Mouse (Mus musculus): ENCODE results near the gene Apobec1. TPM values are rescaled to one million over a fixed set of nuclear protein-coding genes. Genes with fewer than 3 reads are reported as not detected.
"Not testable (repeated sequence)": the region's sequence is repeated elsewhere in the genome, so short reads cannot be mapped to it uniquely, and the experiment has no call there.

Apobec1 gene
- 2.8 and 3.4 TPM in 2 replicates for polyA plus RNA-seq (2014; fragmentation: Nextera tagmentation; extraction: Ambion mirVana)

DNA sequence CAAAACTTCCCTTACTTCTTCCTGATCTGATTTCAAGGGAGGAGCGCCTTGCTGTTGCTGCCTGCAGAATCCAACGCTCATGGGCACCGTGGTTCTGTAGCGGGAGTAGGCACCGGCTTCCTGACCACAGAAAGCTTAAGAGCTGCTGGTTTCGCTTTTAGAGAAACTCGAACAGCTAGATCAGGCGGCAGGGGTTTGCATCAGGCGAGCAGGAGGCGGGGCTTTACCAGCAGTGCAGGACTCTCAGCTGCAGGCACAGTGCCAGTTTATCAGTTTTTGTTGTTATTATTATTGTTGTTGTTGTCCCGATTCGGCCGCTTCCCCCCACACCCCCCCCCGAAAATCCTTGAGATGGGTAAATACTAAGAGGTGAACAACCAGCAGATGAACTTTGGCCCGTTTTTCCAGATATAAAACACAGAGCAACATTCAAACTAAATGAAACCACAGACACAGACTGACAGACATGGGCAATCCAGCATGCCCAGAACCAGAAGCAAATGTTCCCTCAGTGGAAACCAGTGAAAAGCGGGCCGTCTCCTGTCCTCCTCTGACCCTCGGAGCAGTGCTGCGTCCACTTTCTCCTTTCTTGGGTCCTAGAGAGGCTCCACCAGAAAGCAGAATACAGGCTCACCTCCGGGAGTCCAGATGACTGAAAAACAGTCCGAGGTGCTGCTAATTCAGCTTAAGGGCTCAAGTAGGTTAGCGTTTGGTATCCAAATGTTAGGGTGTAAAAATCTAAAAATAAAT is at the start of gene Apobec1:
TSS of gene Apobec1 (minus strand) at position 203 of the 750 bp plus-strand sequence.
- Histone ChIP-seq H3K4me2 (ENCODE audit: low read length) (peak within 1 kb of the TSS; percentile 63), H3K36me3 (ENCODE audit: control insufficient read depth, insufficient read depth, low read length) (no peaks in the 10 kb centered on the region), H3K27me3 (replicated peaks; ENCODE audit: control insufficient read depth, insufficient read depth, low read length) (no peaks in the 10 kb centered on the region), H3K4me3 (ENCODE audit: low read depth, low read length) (peak within 1 kb of the TSS; percentile 40), H3K9ac (ENCODE audit: low read length) (peak within 1 kb of the TSS; percentile 45), H3K4me1 (replicated peaks; ENCODE audit: control insufficient read depth, insufficient read depth, low read length) (no peaks in the 10 kb centered on the region), H3K9me3 (ENCODE audit: control insufficient read depth, low read length) (no peaks in the 10 kb centered on the region), H3K27ac (ENCODE audit: low read depth) (peak within 1 kb of the TSS; percentile 64; the same call in 1 of the 2 replicates)
- 4% methylated on average over 22 of the region's 22 CpGs for WGBS
- DNase-seq (ENCODE audit: low spot score): peak; percentile 82
- ATAC-seq (replicated peaks; ENCODE audit: low FRiP score, low TSS enrichment, low read depth): peak; percentile 80

DNA sequence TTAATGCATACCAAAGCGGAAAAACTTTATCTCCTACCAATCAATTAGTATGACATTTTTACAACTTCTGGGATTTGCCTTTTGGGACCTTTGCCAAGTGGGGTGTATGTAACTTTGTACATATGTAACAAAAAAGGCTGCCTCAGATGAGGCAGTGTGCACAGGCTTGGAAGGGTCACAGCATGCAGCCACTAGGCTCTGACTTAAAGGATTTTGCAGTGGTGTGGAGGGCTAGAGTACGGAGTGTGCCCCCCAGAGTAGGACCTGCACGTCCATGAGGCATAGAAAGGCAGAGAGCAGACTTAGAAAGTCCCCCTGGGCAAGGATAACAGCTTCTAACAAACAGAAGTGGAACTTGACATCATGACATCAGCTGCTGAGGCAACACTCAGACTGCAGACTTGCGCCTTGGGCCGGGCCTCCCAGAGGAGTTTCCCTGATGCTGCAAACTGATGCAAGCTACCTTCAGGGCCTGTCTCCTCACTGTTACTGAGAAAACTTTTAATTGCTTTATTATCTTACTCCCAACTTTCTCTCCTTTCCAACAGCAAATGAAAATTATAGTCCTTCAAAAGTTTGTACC is 48.2 kb upstream of the Apobec1 start:
- no peaks in the 10 kb centered on the region for H3K36me3 ChIP-seq (ENCODE audit: control insufficient read depth, insufficient read depth, low read length)
- no peak overlapping the region for H3K4me2 ChIP-seq (ENCODE audit: low read length)
- H3K27ac ChIP-seq (ENCODE audit: low read depth): no peak overlapping the region
- 66% methylated on average over 5 of the region's 5 CpGs for WGBS
- H3K4me1 ChIP-seq (replicated peaks; ENCODE audit: control insufficient read depth, insufficient read depth, low read length): no peaks in the 10 kb centered on the region
- H3K4me3 ChIP-seq (ENCODE audit: low read depth, low read length): no peak overlapping the region
- H3K9ac ChIP-seq (ENCODE audit: low read length): no peak overlapping the region
- no peaks in the 10 kb centered on the region for H3K9me3 ChIP-seq (ENCODE audit: control insufficient read depth, low read length)
- ATAC-seq (replicated peaks; ENCODE audit: low FRiP score, low TSS enrichment, low read depth) (no peak), DNase-seq (ENCODE audit: low spot score) (no peak)
- no peaks in the 10 kb centered on the region for H3K27me3 ChIP-seq (replicated peaks; ENCODE audit: control insufficient read depth, insufficient read depth, low read length)

DNA sequence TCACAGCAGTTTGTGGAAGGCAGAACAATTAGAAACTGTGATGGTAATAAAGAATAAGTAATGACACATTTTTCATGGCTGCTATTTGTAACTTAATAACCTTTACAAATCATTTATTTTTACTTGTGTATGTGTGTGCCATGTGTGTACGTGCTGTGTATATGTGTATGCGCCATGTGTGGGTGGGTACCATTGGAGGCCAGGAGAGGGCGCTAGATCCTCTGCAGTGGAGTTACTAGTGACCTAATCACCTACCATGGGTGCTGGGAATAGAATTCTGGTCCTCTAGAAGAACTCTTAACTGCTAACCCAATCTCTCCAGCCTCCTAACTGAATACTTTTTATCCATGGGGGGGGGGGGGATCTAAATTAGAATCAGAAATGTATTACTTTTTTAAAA is 47.7 kb upstream of the Apobec1 start:
- Histone ChIP-seq H3K27me3 (replicated peaks; ENCODE audit: control insufficient read depth, insufficient read depth, low read length) (no peaks in the 10 kb centered on the region), H3K27ac (ENCODE audit: low read depth) (no peak overlapping the region), H3K4me3 (ENCODE audit: low read depth, low read length) (no peak overlapping the region), H3K4me2 (ENCODE audit: low read length) (no peak overlapping the region), H3K4me1 (replicated peaks; ENCODE audit: control insufficient read depth, insufficient read depth, low read length) (no peaks in the 10 kb centered on the region), H3K9me3 (ENCODE audit: control insufficient read depth, low read length) (no peaks in the 10 kb centered on the region), H3K9ac (ENCODE audit: low read length) (no peak overlapping the region), H3K36me3 (ENCODE audit: control insufficient read depth, insufficient read depth, low read length) (no peaks in the 10 kb centered on the region)
- DNase-seq (ENCODE audit: low spot score) (no peak), ATAC-seq (replicated peaks; ENCODE audit: low FRiP score, low TSS enrichment, low read depth) (no peak)
- 80% methylated on average over 3 of the region's 3 CpGs for WGBS

DNA sequence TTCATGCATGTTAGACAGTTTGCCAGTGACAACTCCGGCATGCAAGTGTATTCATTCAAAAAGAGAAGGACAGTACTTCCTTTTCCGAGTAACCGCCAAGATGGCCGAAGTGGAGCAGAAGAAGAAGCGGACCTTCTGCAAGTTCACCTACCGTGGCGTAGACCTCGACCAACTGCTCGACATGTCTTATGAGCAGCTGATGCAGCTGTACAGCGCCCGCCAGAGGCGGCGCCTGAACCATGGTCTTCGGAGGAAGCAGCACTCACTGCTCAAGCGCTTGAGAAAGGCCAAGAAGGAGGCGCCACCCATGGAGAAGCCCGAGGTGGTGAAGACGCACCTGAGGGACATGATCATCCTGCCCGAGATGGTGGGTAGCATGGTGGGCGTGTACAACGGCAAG is 42.0 kb upstream of the Apobec1 start:
- not testable (repeated sequence) for H3K36me3 ChIP-seq (ENCODE audit: control insufficient read depth, insufficient read depth, low read length); H3K4me1 ChIP-seq (replicated peaks; ENCODE audit: control insufficient read depth, insufficient read depth, low read length); H3K4me3 ChIP-seq (ENCODE audit: low read depth, low read length); H3K4me2 ChIP-seq (ENCODE audit: low read length); ATAC-seq (replicated peaks; ENCODE audit: low FRiP score, low TSS enrichment, low read depth); DNase-seq (ENCODE audit: low spot score); H3K27me3 ChIP-seq (replicated peaks; ENCODE audit: control insufficient read depth, insufficient read depth, low read length); H3K9ac ChIP-seq (ENCODE audit: low read length); H3K9me3 ChIP-seq (ENCODE audit: control insufficient read depth, low read length); H3K27ac ChIP-seq (ENCODE audit: low read depth)
- 94% methylated on average over 18 of the region's 21 CpGs for WGBS

DNA sequence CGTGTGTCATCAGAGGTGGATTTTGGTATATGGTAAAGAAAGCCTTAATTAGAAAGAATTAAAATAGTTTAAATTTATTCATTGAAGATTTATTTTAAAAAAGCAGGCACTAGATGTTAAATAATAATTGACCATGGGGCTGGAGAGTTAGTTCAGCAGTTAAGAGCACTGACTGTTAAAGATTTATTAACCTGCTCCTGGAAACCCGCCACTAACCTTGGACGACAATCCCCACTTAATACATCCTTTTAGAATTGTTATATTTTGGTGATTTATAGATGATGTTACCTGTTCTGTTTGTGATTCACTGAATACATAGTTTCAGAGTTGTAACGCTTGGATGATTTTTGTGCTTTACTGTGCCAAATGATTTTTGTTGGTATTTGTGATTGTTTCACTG is 35.3 kb upstream of the Apobec1 start:
- 77% methylated on average over 4 of the region's 4 CpGs for WGBS
- not testable (repeated sequence) for H3K27ac ChIP-seq (ENCODE audit: low read depth); DNase-seq (ENCODE audit: low spot score); H3K4me2 ChIP-seq (ENCODE audit: low read length); H3K9me3 ChIP-seq (ENCODE audit: control insufficient read depth, low read length); H3K36me3 ChIP-seq (ENCODE audit: control insufficient read depth, insufficient read depth, low read length); H3K27me3 ChIP-seq (replicated peaks; ENCODE audit: control insufficient read depth, insufficient read depth, low read length); ATAC-seq (replicated peaks; ENCODE audit: low FRiP score, low TSS enrichment, low read depth); H3K4me3 ChIP-seq (ENCODE audit: low read depth, low read length); H3K4me1 ChIP-seq (replicated peaks; ENCODE audit: control insufficient read depth, insufficient read depth, low read length); H3K9ac ChIP-seq (ENCODE audit: low read length)

DNA sequence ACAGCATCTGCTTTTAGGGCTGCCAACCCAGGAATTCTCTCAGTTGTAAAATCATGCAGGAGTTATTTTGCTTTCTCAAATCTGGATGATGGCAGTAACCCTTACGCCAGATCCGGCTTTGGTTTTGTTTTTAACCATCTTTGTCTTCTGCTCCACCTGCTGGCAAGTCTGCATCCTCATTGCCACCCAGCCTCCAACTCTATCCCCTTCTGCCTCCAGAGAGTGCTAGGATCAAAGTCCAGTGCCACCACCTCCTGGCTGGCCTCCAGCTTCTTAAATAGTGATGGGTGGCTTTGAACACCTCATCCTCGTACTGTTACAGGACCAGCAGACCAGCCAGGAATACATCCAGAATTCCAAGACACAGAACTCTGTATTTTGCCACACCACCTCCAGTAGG is 34.4 kb upstream of the Apobec1 start:
- no peaks in the 10 kb centered on the region for H3K36me3 ChIP-seq (ENCODE audit: control insufficient read depth, insufficient read depth, low read length)
- no peaks in the 10 kb centered on the region for H3K9me3 ChIP-seq (ENCODE audit: control insufficient read depth, low read length)
- no peak overlapping the region for H3K4me3 ChIP-seq (ENCODE audit: low read depth, low read length)
- DNase-seq (ENCODE audit: low spot score) (no peak), ATAC-seq (replicated peaks; ENCODE audit: low FRiP score, low TSS enrichment, low read depth) (no peak)
- H3K27me3 ChIP-seq (replicated peaks; ENCODE audit: control insufficient read depth, insufficient read depth, low read length): no peaks in the 10 kb centered on the region
- H3K4me1 ChIP-seq (replicated peaks; ENCODE audit: control insufficient read depth, insufficient read depth, low read length): no peaks in the 10 kb centered on the region
- H3K27ac ChIP-seq (ENCODE audit: low read depth): no peak overlapping the region
- no peak overlapping the region for H3K4me2 ChIP-seq (ENCODE audit: low read length)
- H3K9ac ChIP-seq (ENCODE audit: low read length): no peak overlapping the region
- 74% methylated on average over 3 of the region's 3 CpGs for WGBS

DNA sequence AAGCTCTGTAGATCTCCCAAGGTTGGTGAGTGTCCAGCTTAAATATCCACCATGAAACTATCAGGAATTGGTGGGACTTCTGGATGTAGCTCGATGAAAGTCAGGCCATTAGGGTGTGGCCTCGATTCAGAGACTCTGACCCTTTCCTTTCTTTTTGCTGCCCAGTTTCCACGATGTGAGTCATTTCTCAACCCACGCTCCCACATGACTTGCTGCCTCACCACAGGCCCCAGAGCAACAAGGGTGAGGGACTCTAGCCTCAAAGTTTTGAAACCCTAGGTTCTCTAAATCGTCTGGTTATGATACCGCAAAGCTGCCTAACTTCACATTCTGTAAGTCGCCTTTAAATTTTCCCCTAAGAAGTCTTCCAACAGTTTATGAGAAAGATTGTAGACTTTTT is 33.1 kb upstream of the Apobec1 start:
- Histone ChIP-seq H3K27ac (ENCODE audit: low read depth) (no peak overlapping the region), H3K9me3 (ENCODE audit: control insufficient read depth, low read length) (no peaks in the 10 kb centered on the region), H3K4me3 (ENCODE audit: low read depth, low read length) (no peak overlapping the region), H3K4me2 (ENCODE audit: low read length) (no peak overlapping the region), H3K9ac (ENCODE audit: low read length) (no peak overlapping the region), H3K4me1 (replicated peaks; ENCODE audit: control insufficient read depth, insufficient read depth, low read length) (no peaks in the 10 kb centered on the region), H3K27me3 (replicated peaks; ENCODE audit: control insufficient read depth, insufficient read depth, low read length) (no peaks in the 10 kb centered on the region), H3K36me3 (ENCODE audit: control insufficient read depth, insufficient read depth, low read length) (no peaks in the 10 kb centered on the region)
- DNase-seq (ENCODE audit: low spot score) (no peak), ATAC-seq (replicated peaks; ENCODE audit: low FRiP score, low TSS enrichment, low read depth) (no peak)
- 84% methylated on average over 7 of the region's 7 CpGs for WGBS

DNA sequence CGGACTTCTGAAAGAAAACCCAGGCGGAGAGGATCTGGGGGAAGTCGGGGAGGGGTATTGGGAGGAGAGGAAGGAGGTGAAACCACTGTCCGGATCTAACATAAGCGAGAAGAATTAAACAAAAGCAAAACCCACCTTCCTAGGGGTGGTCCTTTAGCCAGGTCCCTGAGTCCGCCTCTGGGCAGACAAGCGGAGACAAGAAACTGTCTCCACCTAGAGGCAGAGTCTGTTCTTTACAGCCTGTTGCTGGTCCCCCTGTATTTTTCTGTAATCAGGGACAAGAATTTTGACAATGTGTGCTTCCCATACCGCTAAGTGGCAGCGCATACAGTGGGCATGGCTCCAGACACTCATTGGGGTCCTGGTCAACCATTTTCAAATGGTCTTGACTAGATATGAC is 31.2 kb upstream of the Apobec1 start:
- H3K27me3 ChIP-seq (replicated peaks; ENCODE audit: control insufficient read depth, insufficient read depth, low read length): no peaks in the 10 kb centered on the region
- no peak overlapping the region for H3K4me3 ChIP-seq (ENCODE audit: low read depth, low read length)
- no peak for DNase-seq (ENCODE audit: low spot score)
- H3K36me3 ChIP-seq (ENCODE audit: control insufficient read depth, insufficient read depth, low read length): no peaks in the 10 kb centered on the region
- no peaks in the 10 kb centered on the region for H3K9me3 ChIP-seq (ENCODE audit: control insufficient read depth, low read length)
- WGBS: 45% methylated on average over 9 of the region's 9 CpGs
- no peak overlapping the region for H3K27ac ChIP-seq (ENCODE audit: low read depth)
- no peak overlapping the region for H3K9ac ChIP-seq (ENCODE audit: low read length)
- H3K4me2 ChIP-seq (ENCODE audit: low read length): no peak overlapping the region
- no peaks in the 10 kb centered on the region for H3K4me1 ChIP-seq (replicated peaks; ENCODE audit: control insufficient read depth, insufficient read depth, low read length)
- no peak for ATAC-seq (replicated peaks; ENCODE audit: low FRiP score, low TSS enrichment, low read depth)
